Mouse (Mus musculus) liver, embryonic 16.5 days (tissue): ENCODE measurements around the gene Ntm. TPM values are rescaled to one million over a fixed set of nuclear protein-coding genes. Genes with fewer than 3 reads are reported as not detected.

ENCODE experiments used
- ATAC-seq: fragments of 200-750 bp; cut with Nextera tagmentation; 2 replicates; pipeline ENCODE4 v1.8.0; 2017; ENCODE audit warnings: low read depth, mild to moderate bottlenecking, moderate number of reproducible peaks, moderate library complexity
- H3K27ac ChIP-seq: fragments of 300-500 bp; sonication (generic); 2 replicates; pipeline ENCODE4 v1.5.1; 2014; ENCODE audit warnings: mild to moderate bottlenecking, low read length
- H3K27me3 ChIP-seq: fragments of 300-500 bp; sonication (generic); 2 replicates; pipeline ENCODE4 v1.6.1; 2014; ENCODE audit warnings: low read depth, low read length, mixed read lengths; ENCODE audit not compliant: control insufficient read depth, insufficient read depth
- H3K36me3 ChIP-seq: fragments of 300-500 bp; sonication (generic); 2 replicates; pipeline ENCODE4 v1.6.1; 2014; ENCODE audit warnings: mild to moderate bottlenecking; ENCODE audit not compliant: control insufficient read depth, insufficient read depth
- H3K4me1 ChIP-seq: fragments of 300-500 bp; sonication (generic); 2 replicates; pipeline ENCODE4 v1.6.1; 2014; ENCODE audit warnings: low read depth, low read length, mixed read lengths; ENCODE audit not compliant: control insufficient read depth
- H3K4me2 ChIP-seq: fragments of 300-500 bp; sonication (generic); 2 replicates; pipeline ENCODE4 v1.6.1; 2014; ENCODE audit warnings: low read depth, low read length, mixed read lengths
- H3K4me3 ChIP-seq: fragments of 300-500 bp; sonication (generic); 2 replicates; pipeline ENCODE4 v1.5.1; 2014; ENCODE audit warnings: low read depth, mild to moderate bottlenecking, low read length
- H3K9ac ChIP-seq: fragments of 300-500 bp; sonication (generic); 2 replicates; pipeline ENCODE4 v1.6.1; 2014; ENCODE audit warnings: low read depth, low read length
- H3K9me3 ChIP-seq: fragments of 300-500 bp; sonication (generic); replicated peaks from 2 replicates; pipeline ENCODE4 v1.6.1; 2016; ENCODE audit warnings: low read length; ENCODE audit not compliant: control insufficient read depth
- WGBS: fragments of 180-500 bp; shearing (Covaris S2); extraction: QIAGEN DNeasy Blood & Tissue Kit; methylation state at CpG from one replicate; pipeline ENCODE4 v1.1.7; 2014; ENCODE audit not compliant: insufficient replicate concordance; 5-methylcytosine and 5-hydroxymethylcytosine counted together
- polyA plus RNA-seq: library from polyadenylated mRNA; unstranded; fragments of >200 nt; fragmentation: Nextera tagmentation; extraction: Ambion mirVana; gene quantifications from 2 replicates; pipeline ENCODE4 v1.2.1, GENCODE M21; 2015

Ntm gene
- polyA plus RNA-seq, 1 experiment from 2014 or later, result 0.33 TPM

DNA sequence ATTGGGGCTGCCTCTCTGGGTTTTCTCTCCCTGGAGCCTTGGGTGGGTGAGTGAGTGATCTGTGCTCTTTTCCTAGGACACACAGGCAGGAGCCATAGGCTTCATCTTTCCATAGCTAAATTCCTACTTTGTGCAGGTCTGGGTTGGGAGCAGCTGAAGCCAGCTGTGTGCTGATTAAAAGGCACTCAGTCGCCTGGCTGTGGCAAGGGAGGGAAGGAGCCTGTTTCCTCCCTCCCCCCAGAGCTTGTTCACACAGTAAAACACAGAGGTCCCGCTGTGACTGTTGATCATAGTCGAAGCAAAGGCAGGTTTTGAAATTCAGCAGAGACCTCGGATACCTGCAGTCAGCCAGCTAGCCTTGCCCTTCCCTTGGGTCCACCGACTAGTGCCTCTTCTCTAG, 282.3 kb downstream of the Ntm start:
- Histone ChIP-seq H3K9ac (no peak overlapping the region), H3K4me2 (no peak overlapping the region), H3K27ac (no peak overlapping the region), H3K27me3 (no peaks in the 10 kb centered on the region), H3K4me3 (no peak overlapping the region), H3K9me3 (no peaks in the 10 kb centered on the region), H3K4me1 (no peaks in the 10 kb centered on the region), H3K36me3 (no peaks in the 10 kb centered on the region)
- WGBS, result 11% methylated on average over 5 of the region's 5 CpGs
- ATAC-seq, result no peak

DNA sequence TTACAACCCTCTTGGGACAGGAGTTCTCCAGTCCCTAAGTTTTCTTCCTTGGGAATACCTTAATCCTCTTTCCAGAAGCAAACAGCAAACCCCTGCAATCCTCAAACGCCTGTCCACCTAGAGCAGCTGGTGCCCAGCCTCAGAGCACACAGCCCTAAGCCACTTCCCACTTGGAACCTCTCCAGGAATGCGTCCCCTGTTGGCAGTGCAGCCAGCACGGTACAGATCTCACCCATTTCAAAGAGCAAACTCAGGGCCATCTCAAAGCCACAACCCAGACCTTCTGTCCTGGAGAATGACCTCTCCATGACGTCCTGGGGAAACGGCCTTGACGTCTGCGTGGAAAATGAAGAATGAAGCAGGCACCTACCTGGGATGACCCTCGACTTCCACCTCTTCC, 289.0 kb downstream of the Ntm start:
- Histone ChIP-seq H3K27ac (no peak overlapping the region), H3K4me1 (no peaks in the 10 kb centered on the region), H3K4me2 (no peak overlapping the region), H3K27me3 (no peaks in the 10 kb centered on the region), H3K9ac (no peak overlapping the region), H3K9me3 (no peaks in the 10 kb centered on the region), H3K36me3 (no peaks in the 10 kb centered on the region), H3K4me3 (no peak overlapping the region)
- ATAC-seq, result no peak
- 46% methylated on average over 8 of the region's 8 CpGs for WGBS

DNA sequence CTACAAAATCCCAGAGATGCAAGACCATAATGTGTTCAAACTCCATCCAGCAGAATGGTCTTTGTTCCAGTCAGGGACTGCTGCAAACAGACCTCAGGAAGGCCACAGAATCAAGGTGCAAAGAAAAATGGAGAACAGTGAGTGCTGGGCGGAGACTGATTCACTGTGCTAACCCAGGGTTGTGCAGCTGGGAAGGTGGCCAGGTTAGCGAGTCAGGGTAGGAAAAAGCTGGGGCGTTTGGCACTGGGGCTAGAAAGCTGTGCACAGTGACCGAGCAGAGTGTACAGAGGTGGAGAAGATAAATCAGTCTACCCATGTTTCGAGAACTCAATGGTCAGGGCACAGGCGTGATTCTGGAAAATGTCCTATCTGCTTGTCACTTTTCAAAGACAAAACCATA, 291.1 kb downstream of the Ntm start:
- 60% methylated on average over 6 of the region's 6 CpGs for WGBS
- Histone ChIP-seq H3K4me2 (no peak overlapping the region), H3K27me3 (no peaks in the 10 kb centered on the region), H3K27ac (no peak overlapping the region), H3K4me3 (no peak overlapping the region), H3K9me3 (no peaks in the 10 kb centered on the region), H3K36me3 (no peaks in the 10 kb centered on the region), H3K4me1 (no peaks in the 10 kb centered on the region), H3K9ac (no peak overlapping the region)
- no peak for ATAC-seq

DNA sequence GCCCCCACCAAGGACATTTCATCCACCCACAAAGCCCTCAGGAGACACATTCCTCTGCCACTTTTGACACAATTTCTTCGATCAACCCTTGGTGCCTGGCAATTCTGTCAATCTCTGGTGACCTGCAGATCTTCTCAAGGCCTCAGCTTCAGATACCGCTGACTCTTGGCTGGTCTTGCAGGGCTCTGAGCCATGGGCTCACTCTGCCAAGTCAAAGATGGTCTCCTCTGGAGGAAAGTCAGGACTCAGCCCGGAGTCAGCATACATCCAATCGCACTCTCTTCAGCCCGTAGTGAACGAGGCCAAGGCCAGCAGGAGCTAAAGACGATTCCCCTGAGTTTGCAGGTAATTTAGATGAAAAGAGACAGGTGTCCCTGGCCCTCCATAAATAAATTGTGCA, 299.7 kb downstream of the Ntm start:
- no peak for ATAC-seq
- no peaks in the 10 kb centered on the region for H3K36me3 ChIP-seq
- H3K9ac ChIP-seq, result no peak overlapping the region
- H3K27ac ChIP-seq, result no peak overlapping the region
- no peak overlapping the region for H3K4me2 ChIP-seq
- H3K4me3 ChIP-seq, result no peak overlapping the region
- no peaks in the 10 kb centered on the region for H3K4me1 ChIP-seq
- WGBS, result 62% methylated on average over 7 of the region's 7 CpGs
- no peaks in the 10 kb centered on the region for H3K27me3 ChIP-seq
- H3K9me3 ChIP-seq, result no peaks in the 10 kb centered on the region

DNA sequence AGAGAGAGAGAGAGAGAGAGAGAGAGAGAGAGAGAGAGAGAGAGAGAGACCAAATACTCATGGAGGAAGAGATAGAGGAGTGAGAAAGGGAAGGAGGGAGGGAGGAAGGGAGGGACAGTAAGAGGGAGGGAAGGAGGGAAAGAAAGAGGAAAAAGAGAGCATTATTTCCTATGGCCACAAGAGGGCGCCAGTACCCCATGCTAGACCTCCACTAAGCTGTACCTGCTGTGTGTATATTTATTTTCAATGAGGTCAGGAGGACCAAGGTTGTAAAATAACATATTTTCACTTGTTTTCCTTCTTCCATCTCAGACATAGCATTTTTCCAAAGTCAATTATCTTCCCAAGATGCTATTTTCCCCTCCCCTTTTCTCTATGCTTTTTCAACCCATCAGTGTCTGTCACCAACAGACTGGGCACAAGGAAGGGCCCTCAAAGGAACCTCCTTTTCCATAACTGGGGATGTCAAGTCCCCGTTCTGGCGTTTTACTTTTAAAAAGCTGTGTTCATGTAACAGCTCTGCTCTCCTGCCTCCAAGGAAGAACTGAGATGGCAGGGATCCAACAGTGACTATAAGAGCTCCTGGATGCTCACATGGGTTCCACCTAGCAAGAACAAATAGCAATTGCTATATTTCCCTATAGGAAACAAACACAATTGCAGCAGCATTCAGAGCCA, 301.3 kb downstream of the Ntm start:
- Histone ChIP-seq H3K9ac (no peak overlapping the region), H3K4me2 (no peak overlapping the region), H3K36me3 (no peaks in the 10 kb centered on the region), H3K27ac (no peak overlapping the region), H3K4me1 (no peaks in the 10 kb centered on the region), H3K4me3 (no peak overlapping the region), H3K27me3 (no peaks in the 10 kb centered on the region), H3K9me3 (no peaks in the 10 kb centered on the region)
- ATAC-seq, result no peak
- WGBS, result 11% methylated on average over 3 of the region's 3 CpGs

DNA sequence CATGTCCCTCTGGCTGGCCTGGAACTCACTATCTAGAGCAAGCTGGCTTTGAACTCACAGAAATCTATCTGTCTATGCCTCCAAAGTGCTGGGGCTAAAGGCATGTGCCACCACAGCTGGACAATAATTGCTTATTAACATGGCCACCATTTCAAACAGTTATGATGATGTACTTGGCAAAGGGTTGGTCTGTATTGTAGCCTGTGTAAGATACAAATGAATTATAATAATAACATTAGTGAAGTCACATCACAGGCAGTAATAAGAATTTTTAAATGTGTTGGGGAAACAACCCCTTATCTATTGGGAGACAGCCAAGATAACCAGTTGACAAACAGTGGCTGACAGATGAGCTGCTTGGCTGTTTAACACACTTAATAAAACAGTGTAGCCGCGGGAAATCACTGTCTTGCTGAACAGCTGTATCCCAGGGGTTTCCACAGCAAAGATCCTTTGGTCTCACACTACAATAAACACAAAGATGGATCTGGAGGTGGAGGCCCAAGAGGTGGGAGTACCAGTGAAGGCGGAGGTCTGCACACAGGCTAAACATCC, 302.8 kb downstream of the Ntm start:
- no peaks in the 10 kb centered on the region for H3K27me3 ChIP-seq

DNA sequence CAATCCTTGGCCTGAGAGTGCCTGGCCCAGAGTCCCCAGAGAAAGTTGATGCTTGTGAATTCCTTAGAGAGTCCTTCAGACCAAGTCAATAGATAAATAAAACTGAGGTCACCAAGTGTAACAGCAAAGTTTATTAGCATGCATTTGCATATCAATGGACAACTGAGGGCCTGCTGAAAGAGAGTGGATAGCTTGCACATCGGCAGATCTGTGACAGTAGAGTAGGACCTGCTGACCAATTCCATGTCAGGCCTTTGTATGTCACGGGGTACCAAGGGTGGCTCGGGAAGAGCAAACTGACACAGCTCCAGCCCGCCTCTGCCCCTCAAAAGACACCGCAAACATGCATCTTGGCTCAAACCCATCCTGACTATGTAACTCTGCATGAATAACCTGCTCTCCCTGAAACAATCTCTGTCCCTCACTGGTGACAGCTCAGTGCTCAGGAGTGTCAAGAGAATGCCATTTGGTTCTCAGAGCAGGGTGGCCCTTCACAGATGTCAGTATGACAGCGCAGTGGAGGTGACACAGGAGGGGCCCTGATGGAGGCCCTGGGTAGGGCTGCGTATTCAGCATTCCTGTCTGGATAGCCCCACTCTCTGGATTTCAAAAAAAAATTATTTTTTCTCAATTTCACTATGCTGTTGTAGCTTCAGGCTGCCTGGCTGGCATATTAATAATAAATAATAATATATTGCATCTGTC, 305.0 kb downstream of the Ntm start:
- H3K4me2 ChIP-seq, result no peak overlapping the region
- WGBS, result 59% methylated on average over 7 of the region's 7 CpGs
- no peak overlapping the region for H3K9ac ChIP-seq
- no peaks in the 10 kb centered on the region for H3K27me3 ChIP-seq
- H3K4me3 ChIP-seq, result no peak overlapping the region
- H3K36me3 ChIP-seq, result no peaks in the 10 kb centered on the region
- no peaks in the 10 kb centered on the region for H3K9me3 ChIP-seq
- H3K4me1 ChIP-seq, result no peaks in the 10 kb centered on the region
- no peak for ATAC-seq
- H3K27ac ChIP-seq, result no peak overlapping the region

More for the DNA sequence above, 302.8 kb downstream of the Ntm start:
- Histone ChIP-seq H3K27ac (no peak overlapping the region), H3K9me3 (no peaks in the 10 kb centered on the region), H3K4me1 (no peaks in the 10 kb centered on the region), H3K9ac (no peak overlapping the region), H3K36me3 (no peaks in the 10 kb centered on the region), H3K4me2 (no peak overlapping the region), H3K4me3 (no peak overlapping the region)
- WGBS, result 46% methylated on average over 3 of the region's 3 CpGs
- no peak for ATAC-seq

DNA sequence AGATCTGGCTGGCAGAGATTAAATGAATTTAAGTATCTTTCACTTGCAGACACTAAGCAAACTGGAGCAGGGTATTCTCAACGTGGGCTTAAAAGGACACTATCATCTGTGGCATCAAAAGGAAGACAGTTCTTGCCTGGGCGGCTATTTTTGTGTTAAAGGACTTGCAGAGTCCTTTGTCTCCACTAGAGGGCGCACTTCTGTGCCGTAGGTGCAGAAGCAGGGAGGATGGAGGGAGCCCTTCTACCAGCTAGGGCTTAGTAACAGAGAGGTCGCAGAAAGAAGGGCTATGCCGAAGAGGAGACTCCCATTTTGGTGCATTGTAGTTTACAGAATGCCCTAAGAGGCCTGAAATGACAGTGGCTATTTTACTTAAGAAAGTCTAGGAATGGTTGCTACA, 308.1 kb downstream of the Ntm start:
- Histone ChIP-seq H3K9ac (no peak overlapping the region), H3K27ac (no peak overlapping the region), H3K4me1 (no peaks in the 10 kb centered on the region), H3K4me2 (no peak overlapping the region), H3K27me3 (no peaks in the 10 kb centered on the region), H3K4me3 (no peak overlapping the region), H3K9me3 (no peaks in the 10 kb centered on the region), H3K36me3 (no peaks in the 10 kb centered on the region)
- 8% methylated on average over 6 of the region's 6 CpGs for WGBS
- ATAC-seq, result no peak

DNA sequence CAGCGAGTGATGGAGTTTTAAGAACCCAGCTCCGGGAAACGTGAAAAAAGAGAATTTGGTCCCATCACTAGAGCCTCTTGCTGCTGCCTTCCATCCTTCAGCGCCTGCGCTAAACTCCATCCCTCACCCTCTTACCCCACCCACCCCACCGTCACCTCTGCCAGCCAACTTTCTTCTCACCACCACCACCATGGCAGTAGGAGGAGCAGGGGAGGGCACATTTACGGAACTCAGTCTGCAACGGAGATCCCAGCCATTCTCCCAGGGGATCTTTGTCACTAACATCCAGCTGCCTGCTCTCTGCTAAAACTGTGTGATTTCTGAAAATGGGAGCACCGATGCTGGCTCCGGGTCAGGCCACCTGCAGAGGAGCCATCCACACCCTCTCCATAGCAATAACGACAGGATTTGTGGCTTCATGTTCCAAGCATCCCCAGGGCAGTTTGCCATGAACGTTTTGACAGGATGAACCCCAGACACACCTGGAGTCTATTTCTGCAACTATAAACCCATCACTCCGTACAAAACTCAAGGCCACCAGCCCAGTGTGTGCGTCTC, 309.2 kb downstream of the Ntm start:
- H3K36me3 ChIP-seq, result no peaks in the 10 kb centered on the region
- no peaks in the 10 kb centered on the region for H3K9me3 ChIP-seq
- H3K4me1 ChIP-seq, result no peaks in the 10 kb centered on the region
- no peak for ATAC-seq
- H3K4me2 ChIP-seq, result no peak overlapping the region
- no peaks in the 10 kb centered on the region for H3K27me3 ChIP-seq
- H3K27ac ChIP-seq, result no peak overlapping the region
- H3K4me3 ChIP-seq, result no peak overlapping the region
- H3K9ac ChIP-seq, result no peak overlapping the region
- WGBS, result 56% methylated on average over 14 of the region's 14 CpGs
